Mouse (Mus musculus) E14TG2a.4 (cell line): ENCODE results near the gene Gpc6.

Experiments
- H3K27me3 ChIP-seq: 2 replicates; pipeline ENCODE4 v1.6.1; 2014; ENCODE audit warnings: low read length, control low read depth; ENCODE audit not compliant: insufficient read depth
- H3K36me3 ChIP-seq: 2 replicates; pipeline ENCODE4 v1.6.1; 2014; ENCODE audit warnings: low read length, control low read depth; ENCODE audit not compliant: insufficient read depth
- H3K4me1 ChIP-seq: replicated peaks from 2 replicates; pipeline ENCODE4 v1.6.1; 2014; ENCODE audit warnings: low read depth, low read length, control low read depth
- H3K4me3 ChIP-seq: replicated peaks from 2 replicates; pipeline ENCODE4 v1.5.1; 2014; ENCODE audit warnings: mild to moderate bottlenecking, low read length
- H3K9me3 ChIP-seq: 2 replicates; pipeline ENCODE4 v1.6.1; 2014; ENCODE audit warnings: low read length, control low read depth
- CTCF ChIP-seq: conservative IDR thresholded peaks from 2 replicates; pipeline ENCODE4 v1.5.1; 2014; ENCODE audit warnings: low read length
- NANOG ChIP-seq: IDR thresholded peaks from 2 replicates; pipeline ENCODE4 v1.6.1; 2014; ENCODE audit warnings: borderline replicate concordance, low read length, mixed read lengths
- POU5F1 ChIP-seq: IDR thresholded peaks from 2 replicates; pipeline ENCODE4 v1.6.1; 2014; ENCODE audit warnings: low read length, borderline replicate concordance

The Gpc6 gene

GRCm38 (mm10) chr14:117679926-117680325 is 754.8 kb downstream of the Gpc6 start:
- Histone ChIP-seq H3K4me1 (no peaks in the 10 kb centered on the region), H3K9me3 (no peaks in the 10 kb centered on the region), H3K4me3 (no peak overlapping the region), H3K36me3 (no peaks in the 10 kb centered on the region), H3K27me3 (no peaks in the 10 kb centered on the region)
- TF ChIP-seq NANOG (no peak), CTCF (no peak), POU5F1 (no peak)

- H3K4me3 ChIP-seq, result no peak overlapping the region
- H3K4me1 ChIP-seq, result no peaks in the 10 kb centered on the region
- H3K27me3 ChIP-seq, result no peaks in the 10 kb centered on the region
- H3K36me3 ChIP-seq, result no peaks in the 10 kb centered on the region
- TF ChIP-seq POU5F1 (no peak), CTCF (no peak)
- H3K9me3 ChIP-seq, result no peaks in the 10 kb centered on the region
These were observed 756.3 kb downstream of the Gpc6 start for GRCm38 (mm10) chr14:117681321-117681921.

GRCm38 (mm10) chr14:117683149-117683548 is 758.0 kb downstream of the Gpc6 start:
- TF ChIP-seq NANOG, result no peak
- no peak for TF ChIP-seq POU5F1
- no peak for TF ChIP-seq CTCF

GRCm38 (mm10) chr14:117689848-117690247 is 764.7 kb downstream of the Gpc6 start:
- TF ChIP-seq NANOG, result no peak
- no peak for TF ChIP-seq CTCF
- TF ChIP-seq POU5F1, result no peak
- H3K36me3 ChIP-seq, result no peaks in the 10 kb centered on the region
- H3K4me3 ChIP-seq, result no peak overlapping the region
- H3K9me3 ChIP-seq, result no peaks in the 10 kb centered on the region
- H3K27me3 ChIP-seq, result no peaks in the 10 kb centered on the region
- H3K4me1 ChIP-seq, result no peaks in the 10 kb centered on the region

More at GRCm38 (mm10) chr14:117683149-117683548, 758.0 kb downstream of the Gpc6 start:
- Histone ChIP-seq H3K9me3 (no peaks in the 10 kb centered on the region), H3K4me1 (no peaks in the 10 kb centered on the region), H3K36me3 (no peaks in the 10 kb centered on the region), H3K4me3 (no peak overlapping the region), H3K27me3 (no peaks in the 10 kb centered on the region)

GRCm38 (mm10) chr14:117695565-117695964 is 770.5 kb downstream of the Gpc6 start:
- Histone ChIP-seq H3K4me1 (no peaks in the 10 kb centered on the region), H3K4me3 (no peak overlapping the region), H3K27me3 (no peaks in the 10 kb centered on the region), H3K36me3 (no peaks in the 10 kb centered on the region), H3K9me3 (no peaks in the 10 kb centered on the region)
- no peak for TF ChIP-seq CTCF
- no peak for TF ChIP-seq POU5F1
- no peak for TF ChIP-seq NANOG

DNA sequence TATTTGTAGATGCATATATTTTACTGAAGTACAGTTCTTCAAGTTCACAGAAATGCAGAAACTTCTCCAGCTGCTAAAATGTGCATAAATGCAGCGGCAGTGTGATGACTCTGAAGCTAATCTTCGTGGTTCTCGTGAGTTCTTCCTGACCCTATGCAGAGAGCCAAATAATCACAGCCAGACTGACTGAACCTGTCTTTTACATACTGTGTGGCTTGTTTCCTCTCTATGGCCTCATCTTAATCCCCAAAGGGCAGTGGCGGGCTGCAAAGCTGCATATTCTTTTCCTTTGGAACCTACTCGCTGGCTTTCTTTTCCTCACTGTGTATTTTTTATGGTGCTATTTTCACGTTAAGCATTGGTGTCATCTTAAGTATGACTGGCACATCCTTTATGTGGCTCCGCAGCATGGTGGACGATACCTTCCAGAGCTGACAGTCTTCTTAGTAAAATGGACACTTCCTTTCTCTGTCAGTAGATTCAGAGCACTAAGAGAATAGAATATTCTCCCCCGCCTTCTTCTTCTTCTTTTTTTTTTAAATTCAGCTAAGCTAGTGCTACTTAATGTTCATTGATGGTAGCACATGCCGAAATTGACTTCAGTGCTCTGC is 775.7 kb downstream of the Gpc6 start:
- Histone ChIP-seq H3K9me3 (no peaks in the 10 kb centered on the region), H3K4me1 (no peaks in the 10 kb centered on the region), H3K36me3 (no peaks in the 10 kb centered on the region), H3K27me3 (no peaks in the 10 kb centered on the region), H3K4me3 (no peak overlapping the region)
- TF ChIP-seq NANOG, result no peak
- no peak for TF ChIP-seq POU5F1
- TF ChIP-seq CTCF, result no peak

DNA sequence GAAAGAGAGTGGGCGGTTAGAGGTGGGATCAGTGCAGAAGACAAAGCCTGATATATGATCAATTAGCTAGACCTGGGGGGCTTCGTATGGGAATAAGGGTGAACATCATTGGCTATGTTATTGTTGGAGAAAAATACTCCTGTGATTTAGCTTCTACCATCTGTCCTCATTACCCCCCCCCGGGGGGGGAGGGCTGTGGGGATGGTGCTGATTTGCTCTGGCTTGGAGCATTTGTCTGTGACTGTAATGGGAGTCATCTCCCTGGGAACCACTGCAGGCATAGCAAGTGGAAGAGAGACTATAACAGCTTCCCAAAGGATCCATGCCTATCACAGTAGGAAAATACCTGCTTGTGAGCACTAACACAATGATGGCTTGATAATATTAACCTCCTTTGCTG is 783.7 kb downstream of the Gpc6 start:
- TF ChIP-seq POU5F1 (no peak), CTCF (no peak), NANOG (no peak)
- Histone ChIP-seq H3K9me3 (no peaks in the 10 kb centered on the region), H3K4me1 (no peaks in the 10 kb centered on the region), H3K4me3 (no peak overlapping the region), H3K36me3 (no peaks in the 10 kb centered on the region), H3K27me3 (no peaks in the 10 kb centered on the region)

- no peaks in the 10 kb centered on the region for H3K9me3 ChIP-seq
- no peak overlapping the region for H3K4me3 ChIP-seq
- no peaks in the 10 kb centered on the region for H3K27me3 ChIP-seq
- TF ChIP-seq NANOG (no peak), POU5F1 (no peak), CTCF (no peak)
- H3K4me1 ChIP-seq, result no peaks in the 10 kb centered on the region
- no peaks in the 10 kb centered on the region for H3K36me3 ChIP-seq
These were observed 785.4 kb downstream of the Gpc6 start for GRCm38 (mm10) chr14:117710463-117710911.

DNA sequence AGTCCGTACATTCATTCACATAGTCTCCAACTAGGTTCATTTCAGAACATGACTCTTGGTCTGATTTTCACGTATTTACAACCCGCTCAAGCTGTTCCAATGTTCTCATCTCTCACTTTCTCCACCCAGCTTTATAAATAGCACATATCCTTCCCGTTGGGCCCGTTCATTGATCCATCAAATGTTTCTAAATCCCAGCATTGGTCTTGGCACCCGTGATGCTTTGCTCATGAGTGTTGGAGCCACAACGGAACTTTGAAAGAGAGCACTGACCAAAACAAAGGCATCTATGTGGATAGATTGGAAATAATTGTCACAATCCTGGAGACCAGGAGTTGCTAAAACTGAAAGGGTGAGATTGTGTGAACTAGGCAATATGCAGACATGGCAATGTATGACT is 787.2 kb downstream of the Gpc6 start:
- no peak for TF ChIP-seq POU5F1
- TF ChIP-seq NANOG, result no peak
- TF ChIP-seq CTCF, result no peak
- Histone ChIP-seq H3K4me1 (no peaks in the 10 kb centered on the region), H3K9me3 (no peaks in the 10 kb centered on the region), H3K27me3 (no peaks in the 10 kb centered on the region), H3K4me3 (no peak overlapping the region), H3K36me3 (no peaks in the 10 kb centered on the region)
